Mouse (Mus musculus): Measurements from ENCODE around the gene Dthd1. TPM values are rescaled to one million over a fixed set of nuclear protein-coding genes. Genes with fewer than 3 reads are reported as not detected.

Gene Dthd1
- polyA plus RNA-seq, 1 experiment from 2014 or later = not detected

- peak; percentile 91 for ATAC-seq
- no peaks in the 10 kb centered on the region for H3K9me3 ChIP-seq (replicated peaks)
- H3K4me1 ChIP-seq = no peaks in the 10 kb centered on the region
- no peaks in the 10 kb centered on the region for H3K27me3 ChIP-seq
- no peak overlapping the region for H3K27ac ChIP-seq
- H3K4me2 ChIP-seq = no peak overlapping the region
- 72% methylated on average over 3 of the region's 3 CpGs for WGBS
- H3K36me3 ChIP-seq (ENCODE audit: poor library complexity, severe bottlenecking) = no peaks in the 10 kb centered on the region
- no peak overlapping the region for H3K4me3 ChIP-seq
- no peak overlapping the region for H3K9ac ChIP-seq
These were observed 81.7 kb downstream of the Dthd1 start for GRCm38 (mm10) chr5:62895326-62895725.

- H3K9ac ChIP-seq = no peak overlapping the region
- H3K36me3 ChIP-seq (ENCODE audit: poor library complexity, severe bottlenecking) = no peaks in the 10 kb centered on the region
- H3K4me2 ChIP-seq = no peak overlapping the region
- WGBS = 76% methylated on average over 2 of the region's 2 CpGs
- H3K4me1 ChIP-seq = no peaks in the 10 kb centered on the region
- no peak overlapping the region for H3K27ac ChIP-seq
- no peak for ATAC-seq
- H3K9me3 ChIP-seq (replicated peaks) = no peaks in the 10 kb centered on the region
- H3K4me3 ChIP-seq = no peak overlapping the region
- H3K27me3 ChIP-seq = no peaks in the 10 kb centered on the region
These were observed 93.3 kb downstream of the Dthd1 start for GRCm38 (mm10) chr5:62906954-62907353.

- no peak overlapping the region for H3K27ac ChIP-seq
- H3K4me1 ChIP-seq = no peaks in the 10 kb centered on the region
- H3K9ac ChIP-seq = no peak overlapping the region
- no peak overlapping the region for H3K4me3 ChIP-seq
- H3K36me3 ChIP-seq (ENCODE audit: poor library complexity, severe bottlenecking) = no peaks in the 10 kb centered on the region
- no peaks in the 10 kb centered on the region for H3K9me3 ChIP-seq (replicated peaks)
- no peaks in the 10 kb centered on the region for H3K27me3 ChIP-seq
- H3K4me2 ChIP-seq = no peak overlapping the region
- 90% methylated on average over 5 of the region's 5 CpGs for WGBS
- ATAC-seq = no peak
These were observed 95.5 kb downstream of the Dthd1 start for GRCm38 (mm10) chr5:62909074-62909473.

DNA sequence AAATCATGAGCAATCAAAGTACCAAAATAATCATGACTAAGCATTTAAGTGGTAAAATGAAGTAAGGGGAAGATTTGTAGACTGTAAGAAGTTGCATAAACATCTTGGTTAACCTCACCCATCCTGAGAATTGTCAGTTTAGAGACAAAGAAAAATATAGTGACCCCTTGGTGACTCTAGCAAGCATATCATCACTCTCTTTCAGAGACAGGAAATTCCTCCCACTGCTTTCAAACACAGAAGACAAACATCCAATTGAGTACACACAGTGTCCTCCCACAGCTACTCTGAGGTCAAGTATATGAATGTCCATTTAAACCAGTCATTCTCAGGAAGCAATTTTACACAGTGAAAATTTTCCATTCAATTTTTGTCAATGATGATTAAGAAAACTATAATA, 111.0 kb downstream of the Dthd1 start:
- H3K9me3 ChIP-seq (replicated peaks) = no peaks in the 10 kb centered on the region
- H3K36me3 ChIP-seq (ENCODE audit: poor library complexity, severe bottlenecking) = no peaks in the 10 kb centered on the region
- no peaks in the 10 kb centered on the region for H3K4me1 ChIP-seq
- no peak overlapping the region for H3K27ac ChIP-seq
- no peak overlapping the region for H3K9ac ChIP-seq
- no peak overlapping the region for H3K4me2 ChIP-seq
- no peak overlapping the region for H3K4me3 ChIP-seq
- H3K27me3 ChIP-seq = no peaks in the 10 kb centered on the region
- no peak for ATAC-seq

Other genes with a start within 250 kb of the Dthd1 start
- gene Arap2, start 47.7 kb upstream of the Dthd1 start, polyA plus RNA-seq (2015; fragmentation: Nextera tagmentation; extraction: Ambion mirVana) = 1.7 and 3.5 TPM in 2 replicates